Mouse (Mus musculus): ENCODE results near the gene Car14. TPM values are rescaled to one million over a fixed set of nuclear protein-coding genes. Genes with fewer than 3 reads are reported as not detected.
A peak's percentile ranks its signal among the peaks of the same experiment; 100 is the strongest.

Gene Car14
- polyA plus RNA-seq, 1 experiment from 2014 or later, result 67.8 TPM

GRCm38 (mm10) chr3:95882816-95883425 is 21.6 kb downstream of the Car14 start:
- Histone ChIP-seq H3K9me3 (replicated peaks; ENCODE audit: control insufficient read depth, low read length) (no peaks in the 10 kb centered on the region), H3K27ac (replicated peaks; ENCODE audit: low read depth, low read length) (no peak overlapping the region), H3K36me3 (replicated peaks; ENCODE audit: control insufficient read depth, insufficient read depth, low read depth, low read length) (no peaks in the 10 kb centered on the region), H3K4me1 (ENCODE audit: control insufficient read depth, insufficient read depth, low read length) (peaks cover 2% of the 10 kb centered on the region; the same call in 1 of the 2 replicates), H3K4me3 (ENCODE audit: low read depth, low read length) (peak overlapping the region; percentile 49), H3K9ac (replicated peaks; ENCODE audit: low read length) (0 out of 2 replicates have a peak overlapping the region, but pooled peaks have one; percentile 29), H3K4me2 (ENCODE audit: low read depth, low read length) (peak overlapping the region; percentile 88), H3K27me3 (ENCODE audit: control insufficient read depth, insufficient read depth, low read length) (no peaks in the 10 kb centered on the region)
- ATAC-seq (replicated peaks; ENCODE audit: insufficient number of reproducible peaks, low FRiP score, low TSS enrichment, low read depth) (no peak), DNase-seq (ENCODE audit: low spot score) (peak; percentile 81)
- WGBS, result 1% methylated on average over 24 of the region's 24 CpGs

- H3K9ac ChIP-seq (replicated peaks; ENCODE audit: low read length), result 0 out of 2 replicates have a peak within 1 kb of the TSS, but pooled peaks have one; percentile 29
- H3K36me3 ChIP-seq (replicated peaks; ENCODE audit: control insufficient read depth, insufficient read depth, low read depth, low read length), result no peaks in the 10 kb centered on the region
- H3K4me1 ChIP-seq (ENCODE audit: control insufficient read depth, insufficient read depth, low read length), result peaks cover 2% of the 10 kb centered on the region; the same call in 1 of the 2 replicates
- no peaks in the 10 kb centered on the region for H3K9me3 ChIP-seq (replicated peaks; ENCODE audit: control insufficient read depth, low read length)
- peak within 1 kb of the TSS; percentile 88 for H3K4me2 ChIP-seq (ENCODE audit: low read depth, low read length)
- under 1% methylated on average over 66 of the region's 66 CpGs for WGBS
- ATAC-seq (replicated peaks; ENCODE audit: insufficient number of reproducible peaks, low FRiP score, low TSS enrichment, low read depth) (peak; percentile 98), DNase-seq (ENCODE audit: low spot score) (peak; percentile 97)
- H3K27ac ChIP-seq (replicated peaks; ENCODE audit: low read depth, low read length), result no peak within 1 kb of the TSS
- peak within 1 kb of the TSS; percentile 49 for H3K4me3 ChIP-seq (ENCODE audit: low read depth, low read length)
- H3K27me3 ChIP-seq (ENCODE audit: control insufficient read depth, insufficient read depth, low read length), result no peaks in the 10 kb centered on the region
Measured at GRCm38 (mm10) chr3:95881979-95882815, 22.3 kb downstream of the Car14 start, which contains the start of gene Ciart. Gene Ciart, minus strand, starts transcription at chr3:95882251.

DNA sequence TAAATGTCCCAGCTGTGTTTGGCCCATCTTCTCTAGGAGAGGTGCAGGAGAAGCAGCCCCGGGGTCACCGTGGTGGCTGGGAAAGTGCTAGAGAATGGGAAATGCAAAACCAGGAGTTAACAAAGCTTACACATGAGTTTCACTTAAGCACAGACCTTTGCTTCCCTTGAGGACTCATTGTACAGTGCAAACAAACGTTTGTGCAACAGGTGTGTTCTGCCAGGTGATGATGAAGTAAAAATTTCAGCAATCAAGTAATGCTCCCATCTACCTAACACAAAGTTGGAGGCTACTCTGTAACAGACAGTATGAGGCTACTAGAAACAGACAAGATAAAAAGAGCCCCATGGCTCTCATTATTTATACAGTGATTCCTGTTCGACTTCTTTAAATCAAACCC is 25.4 kb downstream of the Car14 start:
- H3K4me2 ChIP-seq (ENCODE audit: low read depth, low read length), result no peak overlapping the region
- no peaks in the 10 kb centered on the region for H3K27me3 ChIP-seq (ENCODE audit: control insufficient read depth, insufficient read depth, low read length)
- WGBS, result 90% methylated on average over 4 of the region's 4 CpGs
- no peak overlapping the region for H3K4me3 ChIP-seq (ENCODE audit: low read depth, low read length)
- H3K9ac ChIP-seq (replicated peaks; ENCODE audit: low read length), result no peak overlapping the region
- no peaks in the 10 kb centered on the region for H3K36me3 ChIP-seq (replicated peaks; ENCODE audit: control insufficient read depth, insufficient read depth, low read depth, low read length)
- no peaks in the 10 kb centered on the region for H3K9me3 ChIP-seq (replicated peaks; ENCODE audit: control insufficient read depth, low read length)
- H3K27ac ChIP-seq (replicated peaks; ENCODE audit: low read depth, low read length), result no peak overlapping the region
- DNase-seq (ENCODE audit: low spot score) (no peak), ATAC-seq (replicated peaks; ENCODE audit: insufficient number of reproducible peaks, low FRiP score, low TSS enrichment, low read depth) (no peak)
- peaks cover 2% of the 10 kb centered on the region; the same call in 1 of the 2 replicates for H3K4me1 ChIP-seq (ENCODE audit: control insufficient read depth, insufficient read depth, low read length)

- DNase-seq (ENCODE audit: low spot score), result no peak
- Histone ChIP-seq H3K4me3 (ENCODE audit: low read depth, low read length) (peak overlapping the region; percentile 68), H3K9me3 (replicated peaks; ENCODE audit: control insufficient read depth, low read length) (no peaks in the 10 kb centered on the region), H3K27ac (replicated peaks; ENCODE audit: low read depth, low read length) (no peak overlapping the region), H3K4me2 (ENCODE audit: low read depth, low read length) (peak overlapping the region; percentile 46), H3K9ac (replicated peaks; ENCODE audit: low read length) (no peak overlapping the region), H3K36me3 (replicated peaks; ENCODE audit: control insufficient read depth, insufficient read depth, low read depth, low read length) (no peaks in the 10 kb centered on the region), H3K4me1 (ENCODE audit: control insufficient read depth, insufficient read depth, low read length) (no peaks in the 10 kb centered on the region), H3K27me3 (ENCODE audit: control insufficient read depth, insufficient read depth, low read length) (no peaks in the 10 kb centered on the region)
- no peak for ATAC-seq (replicated peaks; ENCODE audit: insufficient number of reproducible peaks, low FRiP score, low TSS enrichment, low read depth)
- WGBS, result 77% methylated on average over 7 of the region's 7 CpGs
Measured at GRCm38 (mm10) chr3:95872048-95872447, 32.4 kb downstream of the Car14 start.

GRCm38 (mm10) chr3:95871392-95871867 is 33.1 kb downstream of the Car14 start, which contains the start of gene Mrps21:
Gene Mrps21, minus strand, starts transcription at chr3:95871519.
- WGBS, result under 1% methylated on average over 33 of the region's 33 CpGs
- no peaks in the 10 kb centered on the region for H3K36me3 ChIP-seq (replicated peaks; ENCODE audit: control insufficient read depth, insufficient read depth, low read depth, low read length)
- peak within 1 kb of the TSS; percentile 46 for H3K4me2 ChIP-seq (ENCODE audit: low read depth, low read length)
- H3K4me1 ChIP-seq (ENCODE audit: control insufficient read depth, insufficient read depth, low read length), result no peaks in the 10 kb centered on the region
- peak within 1 kb of the TSS; percentile 78 for H3K9ac ChIP-seq (replicated peaks; ENCODE audit: low read length)
- ATAC-seq (replicated peaks; ENCODE audit: insufficient number of reproducible peaks, low FRiP score, low TSS enrichment, low read depth), result peak; percentile 94
- H3K4me3 ChIP-seq (ENCODE audit: low read depth, low read length), result peak within 1 kb of the TSS; percentile 68
- no peaks in the 10 kb centered on the region for H3K9me3 ChIP-seq (replicated peaks; ENCODE audit: control insufficient read depth, low read length)
- peak; percentile 95 for DNase-seq (ENCODE audit: low spot score)
- no peaks in the 10 kb centered on the region for H3K27me3 ChIP-seq (ENCODE audit: control insufficient read depth, insufficient read depth, low read length)
- H3K27ac ChIP-seq (replicated peaks; ENCODE audit: low read depth, low read length), result peak within 1 kb of the TSS; percentile 66

DNA sequence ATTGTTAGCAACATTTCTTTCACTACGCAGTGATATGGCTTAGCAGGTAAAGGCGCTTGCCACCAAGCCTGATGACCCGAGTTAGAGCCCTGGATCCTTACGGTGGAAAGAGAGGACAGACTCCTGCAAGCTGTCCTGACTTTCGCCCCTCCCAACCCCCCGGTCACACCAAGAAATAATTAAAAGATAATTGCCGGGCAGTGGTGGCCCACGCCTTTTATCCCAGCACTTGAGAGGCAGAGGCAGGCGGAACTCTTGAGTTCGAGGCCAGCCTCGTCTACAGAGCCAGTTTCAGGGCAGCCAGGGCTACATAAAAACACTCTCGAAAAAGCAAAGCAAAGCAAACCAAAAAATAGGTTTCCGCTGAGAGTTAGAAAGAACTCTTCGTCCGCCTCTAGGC is 33.5 kb downstream of the Car14 start:
- H3K4me1 ChIP-seq (ENCODE audit: control insufficient read depth, insufficient read depth, low read length), result no peaks in the 10 kb centered on the region
- no peak for DNase-seq (ENCODE audit: low spot score)
- WGBS, result 9% methylated on average over 15 of the region's 15 CpGs
- no peaks in the 10 kb centered on the region for H3K27me3 ChIP-seq (ENCODE audit: control insufficient read depth, insufficient read depth, low read length)
- H3K36me3 ChIP-seq (replicated peaks; ENCODE audit: control insufficient read depth, insufficient read depth, low read depth, low read length), result no peaks in the 10 kb centered on the region
- peak overlapping the region; percentile 66; the same call in 1 of the 2 replicates for H3K27ac ChIP-seq (replicated peaks; ENCODE audit: low read depth, low read length)
- peak overlapping the region; percentile 68 for H3K4me3 ChIP-seq (ENCODE audit: low read depth, low read length)
- H3K9me3 ChIP-seq (replicated peaks; ENCODE audit: control insufficient read depth, low read length), result no peaks in the 10 kb centered on the region
- H3K4me2 ChIP-seq (ENCODE audit: low read depth, low read length), result peak overlapping the region; percentile 46
- ATAC-seq (replicated peaks; ENCODE audit: insufficient number of reproducible peaks, low FRiP score, low TSS enrichment, low read depth), result 0 out of 2 replicates have a peak, but pooled peaks have one; percentile 4
- peak overlapping the region; percentile 78 for H3K9ac ChIP-seq (replicated peaks; ENCODE audit: low read length)

- no peak for ATAC-seq (replicated peaks; ENCODE audit: insufficient number of reproducible peaks, low FRiP score, low TSS enrichment, low read depth)
- Histone ChIP-seq H3K9ac (replicated peaks; ENCODE audit: low read length) (no peak overlapping the region), H3K36me3 (replicated peaks; ENCODE audit: control insufficient read depth, insufficient read depth, low read depth, low read length) (0 out of 2 replicates have a peak, but pooled peaks cover 2% of the 10 kb centered on the region), H3K27me3 (ENCODE audit: control insufficient read depth, insufficient read depth, low read length) (no peaks in the 10 kb centered on the region), H3K4me1 (ENCODE audit: control insufficient read depth, insufficient read depth, low read length) (no peaks in the 10 kb centered on the region), H3K27ac (replicated peaks; ENCODE audit: low read depth, low read length) (no peak overlapping the region), H3K4me2 (ENCODE audit: low read depth, low read length) (no peak overlapping the region), H3K4me3 (ENCODE audit: low read depth, low read length) (no peak overlapping the region), H3K9me3 (replicated peaks; ENCODE audit: control insufficient read depth, low read length) (no peaks in the 10 kb centered on the region)
- 88% methylated on average over 2 of the region's 2 CpGs for WGBS
- DNase-seq (ENCODE audit: low spot score), result no peak
Measured at GRCm38 (mm10) chr3:95867408-95867807, 37.1 kb downstream of the Car14 start.

Data from embryonic facial prominence, embryonic 11.5 days (tissue).